Mouse (Mus musculus): ENCODE results near the gene Fto.

DNA sequence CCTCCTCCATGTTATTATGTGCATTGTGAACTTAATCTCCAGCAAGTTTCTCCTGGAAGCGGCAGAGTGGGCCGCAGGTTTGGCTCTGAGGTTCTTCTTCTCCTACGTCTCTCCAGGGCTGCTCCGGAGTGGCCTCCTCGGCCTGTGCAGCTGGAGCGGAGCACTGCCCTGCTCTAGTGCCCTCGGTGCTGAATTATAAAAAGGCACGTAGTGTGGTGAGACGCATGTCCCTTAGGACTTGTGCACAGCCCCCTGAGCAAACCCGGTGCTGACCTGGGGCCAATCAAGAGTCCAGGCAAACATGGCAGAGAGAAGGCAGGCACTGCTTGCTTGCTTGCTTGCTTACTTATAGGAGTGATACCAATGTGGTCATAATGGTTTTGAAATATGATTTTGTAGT lies 164.1 kb downstream of the Fto start:
- no peak for TF ChIP-seq CTCF (IDR thresholded peaks at IDR 0.05; ENCODE audit: borderline replicate concordance, extremely low read depth, insufficient read depth, insufficient read length)
- no peak for TF ChIP-seq POLR2A (IDR thresholded peaks at IDR 0.05; ENCODE audit: borderline replicate concordance, extremely low read depth, insufficient read depth, insufficient read length, poor library complexity, severe bottlenecking)

Measured in brain, embryonic 14.5 days (tissue).